Mouse (Mus musculus): ENCODE results near the gene Nos1. TPM values are rescaled to one million over a fixed set of nuclear protein-coding genes. Genes with fewer than 3 reads are reported as not detected.

Gene Nos1
- polyA plus RNA-seq, 1 experiment from 2014 or later, result 3.0 TPM

GRCm38 (mm10) chr5:117989773-117990172 is 208.9 kb downstream of the Nos1 start:
- WGBS, result 90% methylated on average over 6 of the region's 6 CpGs
- ATAC-seq (ENCODE audit: low FRiP score) (no peak), DNase-seq (ENCODE audit: low spot score) (no peak)
- H3K27me3 ChIP-seq (ENCODE audit: control insufficient read depth, insufficient read depth, low read length), result no peaks in the 10 kb centered on the region
- H3K4me3 ChIP-seq (replicated peaks; ENCODE audit: low read length), result no peak overlapping the region
- H3K36me3 ChIP-seq (replicated peaks; ENCODE audit: control insufficient read depth, insufficient read depth), result peaks cover 96% of the 10 kb centered on the region
- H3K4me2 ChIP-seq (replicated peaks), result no peak overlapping the region
- H3K9ac ChIP-seq, result no peak overlapping the region
- H3K27ac ChIP-seq, result no peak overlapping the region
- no peaks in the 10 kb centered on the region for H3K9me3 ChIP-seq (ENCODE audit: control insufficient read depth, low read length)
- H3K4me1 ChIP-seq (replicated peaks; ENCODE audit: control insufficient read depth, insufficient read depth, low read length), result no peaks in the 10 kb centered on the region

- WGBS, result 96% methylated on average over 3 of the region's 3 CpGs
- Histone ChIP-seq H3K27me3 (ENCODE audit: control insufficient read depth, insufficient read depth, low read length) (no peaks in the 10 kb centered on the region), H3K9me3 (ENCODE audit: control insufficient read depth, low read length) (no peaks in the 10 kb centered on the region), H3K4me3 (replicated peaks; ENCODE audit: low read length) (no peak overlapping the region), H3K27ac (no peak overlapping the region), H3K4me1 (replicated peaks; ENCODE audit: control insufficient read depth, insufficient read depth, low read length) (no peaks in the 10 kb centered on the region), H3K4me2 (replicated peaks) (no peak overlapping the region), H3K36me3 (replicated peaks; ENCODE audit: control insufficient read depth, insufficient read depth) (peaks cover 98% of the 10 kb centered on the region), H3K9ac (no peak overlapping the region)
- no peak for DNase-seq (ENCODE audit: low spot score)
- no peak for ATAC-seq (ENCODE audit: low FRiP score)
These were observed 210.1 kb downstream of the Nos1 start for GRCm38 (mm10) chr5:117990957-117991356.

- Histone ChIP-seq H3K9ac (no peak overlapping the region), H3K4me2 (replicated peaks) (no peak overlapping the region), H3K4me3 (replicated peaks; ENCODE audit: low read length) (no peak overlapping the region), H3K4me1 (replicated peaks; ENCODE audit: control insufficient read depth, insufficient read depth, low read length) (no peaks in the 10 kb centered on the region), H3K36me3 (replicated peaks; ENCODE audit: control insufficient read depth, insufficient read depth) (peaks cover 97% of the 10 kb centered on the region), H3K27me3 (ENCODE audit: control insufficient read depth, insufficient read depth, low read length) (no peaks in the 10 kb centered on the region), H3K9me3 (ENCODE audit: control insufficient read depth, low read length) (no peaks in the 10 kb centered on the region), H3K27ac (no peak overlapping the region)
- WGBS, result 95% methylated on average over 6 of the region's 6 CpGs
- ATAC-seq (ENCODE audit: low FRiP score) (no peak), DNase-seq (ENCODE audit: low spot score) (no peak)
These were observed 212.7 kb downstream of the Nos1 start for GRCm38 (mm10) chr5:117993550-117993949.

GRCm38 (mm10) chr5:117995372-117995901 is 214.6 kb downstream of the Nos1 start:
- H3K4me3 ChIP-seq (replicated peaks; ENCODE audit: low read length), result no peak overlapping the region
- H3K4me1 ChIP-seq (replicated peaks; ENCODE audit: control insufficient read depth, insufficient read depth, low read length), result no peaks in the 10 kb centered on the region
- H3K27me3 ChIP-seq (ENCODE audit: control insufficient read depth, insufficient read depth, low read length), result no peaks in the 10 kb centered on the region
- H3K9ac ChIP-seq, result no peak overlapping the region
- DNase-seq (ENCODE audit: low spot score) (no peak), ATAC-seq (ENCODE audit: low FRiP score) (no peak)
- peaks cover 97% of the 10 kb centered on the region for H3K36me3 ChIP-seq (replicated peaks; ENCODE audit: control insufficient read depth, insufficient read depth)
- H3K4me2 ChIP-seq (replicated peaks), result no peak overlapping the region
- H3K27ac ChIP-seq, result no peak overlapping the region
- no peaks in the 10 kb centered on the region for H3K9me3 ChIP-seq (ENCODE audit: control insufficient read depth, low read length)
- 95% methylated on average over 8 of the region's 8 CpGs for WGBS

- H3K9me3 ChIP-seq (ENCODE audit: control insufficient read depth, low read length), result no peaks in the 10 kb centered on the region
These were observed 215.1 kb downstream of the Nos1 start for GRCm38 (mm10) chr5:117995911-117996310.

GRCm38 (mm10) chr5:117996581-117996980 is 215.7 kb downstream of the Nos1 start:
- peaks cover 97% of the 10 kb centered on the region for H3K36me3 ChIP-seq (replicated peaks; ENCODE audit: control insufficient read depth, insufficient read depth)
- no peaks in the 10 kb centered on the region for H3K4me1 ChIP-seq (replicated peaks; ENCODE audit: control insufficient read depth, insufficient read depth, low read length)
- H3K27me3 ChIP-seq (ENCODE audit: control insufficient read depth, insufficient read depth, low read length), result no peaks in the 10 kb centered on the region
- WGBS, result 91% methylated on average over 6 of the region's 6 CpGs
- DNase-seq (ENCODE audit: low spot score) (no peak), ATAC-seq (ENCODE audit: low FRiP score) (no peak)
- no peak overlapping the region for H3K9ac ChIP-seq
- no peak overlapping the region for H3K27ac ChIP-seq
- no peak overlapping the region for H3K4me2 ChIP-seq (replicated peaks)
- H3K9me3 ChIP-seq (ENCODE audit: control insufficient read depth, low read length), result no peaks in the 10 kb centered on the region
- H3K4me3 ChIP-seq (replicated peaks; ENCODE audit: low read length), result no peak overlapping the region

More at GRCm38 (mm10) chr5:117995911-117996310, 215.1 kb downstream of the Nos1 start:
- Histone ChIP-seq H3K27ac (no peak overlapping the region), H3K9ac (no peak overlapping the region), H3K27me3 (ENCODE audit: control insufficient read depth, insufficient read depth, low read length) (no peaks in the 10 kb centered on the region), H3K36me3 (replicated peaks; ENCODE audit: control insufficient read depth, insufficient read depth) (peaks cover 97% of the 10 kb centered on the region), H3K4me3 (replicated peaks; ENCODE audit: low read length) (no peak overlapping the region), H3K4me2 (replicated peaks) (no peak overlapping the region), H3K4me1 (replicated peaks; ENCODE audit: control insufficient read depth, insufficient read depth, low read length) (no peaks in the 10 kb centered on the region)
- DNase-seq (ENCODE audit: low spot score) (no peak), ATAC-seq (ENCODE audit: low FRiP score) (no peak)
- WGBS, result 92% methylated on average over 6 of the region's 6 CpGs

GRCm38 (mm10) chr5:117997434-117997970 is 216.7 kb downstream of the Nos1 start:
- Histone ChIP-seq H3K9ac (no peak overlapping the region), H3K4me3 (replicated peaks; ENCODE audit: low read length) (no peak overlapping the region), H3K27me3 (ENCODE audit: control insufficient read depth, insufficient read depth, low read length) (no peaks in the 10 kb centered on the region), H3K36me3 (replicated peaks; ENCODE audit: control insufficient read depth, insufficient read depth) (peaks cover 97% of the 10 kb centered on the region), H3K27ac (no peak overlapping the region), H3K9me3 (ENCODE audit: control insufficient read depth, low read length) (no peaks in the 10 kb centered on the region), H3K4me1 (replicated peaks; ENCODE audit: control insufficient read depth, insufficient read depth, low read length) (no peaks in the 10 kb centered on the region), H3K4me2 (replicated peaks) (no peak overlapping the region)
- no peak for DNase-seq (ENCODE audit: low spot score)
- no peak for ATAC-seq (ENCODE audit: low FRiP score)
- WGBS, result 49% methylated on average over 10 of the region's 10 CpGs

- peaks cover 99% of the 10 kb centered on the region for H3K36me3 ChIP-seq (replicated peaks; ENCODE audit: control insufficient read depth, insufficient read depth)
- ATAC-seq (ENCODE audit: low FRiP score) (no peak), DNase-seq (ENCODE audit: low spot score) (no peak)
- H3K4me1 ChIP-seq (replicated peaks; ENCODE audit: control insufficient read depth, insufficient read depth, low read length), result no peaks in the 10 kb centered on the region
- no peak overlapping the region for H3K27ac ChIP-seq
- no peaks in the 10 kb centered on the region for H3K27me3 ChIP-seq (ENCODE audit: control insufficient read depth, insufficient read depth, low read length)
- no peak overlapping the region for H3K9ac ChIP-seq
- no peaks in the 10 kb centered on the region for H3K9me3 ChIP-seq (ENCODE audit: control insufficient read depth, low read length)
- no peak overlapping the region for H3K4me2 ChIP-seq (replicated peaks)
- H3K4me3 ChIP-seq (replicated peaks; ENCODE audit: low read length), result no peak overlapping the region
- 73% methylated on average over 7 of the region's 7 CpGs for WGBS
These were observed 218.2 kb downstream of the Nos1 start for GRCm38 (mm10) chr5:117999061-117999460.

- Histone ChIP-seq H3K4me1 (replicated peaks; ENCODE audit: control insufficient read depth, insufficient read depth, low read length) (no peaks in the 10 kb centered on the region), H3K4me3 (replicated peaks; ENCODE audit: low read length) (no peak overlapping the region), H3K27ac (no peak overlapping the region), H3K36me3 (replicated peaks; ENCODE audit: control insufficient read depth, insufficient read depth) (peaks cover 98% of the 10 kb centered on the region), H3K27me3 (ENCODE audit: control insufficient read depth, insufficient read depth, low read length) (no peaks in the 10 kb centered on the region), H3K9ac (no peak overlapping the region), H3K4me2 (replicated peaks) (no peak overlapping the region), H3K9me3 (ENCODE audit: control insufficient read depth, low read length) (no peaks in the 10 kb centered on the region)
- 83% methylated on average over 11 of the region's 11 CpGs for WGBS
- ATAC-seq (ENCODE audit: low FRiP score), result no peak
- DNase-seq (ENCODE audit: low spot score), result no peak
These were observed 218.8 kb downstream of the Nos1 start for GRCm38 (mm10) chr5:117999584-117999983.

- H3K27ac ChIP-seq, result no peak overlapping the region
- no peaks in the 10 kb centered on the region for H3K27me3 ChIP-seq (ENCODE audit: control insufficient read depth, insufficient read depth, low read length)
- peaks cover 99% of the 10 kb centered on the region for H3K36me3 ChIP-seq (replicated peaks; ENCODE audit: control insufficient read depth, insufficient read depth)
- 35% methylated on average over 9 of the region's 9 CpGs for WGBS
- H3K4me1 ChIP-seq (replicated peaks; ENCODE audit: control insufficient read depth, insufficient read depth, low read length), result no peaks in the 10 kb centered on the region
- no peak overlapping the region for H3K9ac ChIP-seq
- DNase-seq (ENCODE audit: low spot score) (peak; percentile 82), ATAC-seq (ENCODE audit: low FRiP score) (0 out of 2 replicates have a peak, but pooled peaks have one; percentile 9)
- H3K4me2 ChIP-seq (replicated peaks), result no peak overlapping the region
- H3K9me3 ChIP-seq (ENCODE audit: control insufficient read depth, low read length), result no peaks in the 10 kb centered on the region
- no peak overlapping the region for H3K4me3 ChIP-seq (replicated peaks; ENCODE audit: low read length)
These were observed 221.2 kb downstream of the Nos1 start for GRCm38 (mm10) chr5:118002059-118002458.

Measured in hindbrain, embryonic 14.5 days (tissue).